Mouse (Mus musculus): Measurements from ENCODE around the gene Theg.

GRCm38 (mm10) chr10:79580811-79581210 is 6.3 kb downstream of the Theg start:
- TF ChIP-seq POLR2A (IDR thresholded peaks at IDR 0.05; ENCODE audit: low read depth, low read length) (no peak), CTCF (IDR thresholded peaks at IDR 0.05; ENCODE audit: extremely low read depth, insufficient read depth, insufficient read length, insufficient replicate concordance) (peak; percentile 41; the same call in 1 of the 2 replicates)

Measured in spleen, adult 2 months (tissue).